Mouse (Mus musculus) bone marrow, adult 2 months (tissue): ENCODE results near the gene Oit1.

Experiments
- CTCF ChIP-seq: fragments of 200-500 bp; IDR thresholded peaks from 2 replicates; pipeline ENCODE4 v1.5.1; 2011; ENCODE audit warnings: low read length, control low read depth; ENCODE audit not compliant: control insufficient read depth, insufficient read depth
- POLR2A ChIP-seq: fragments of 200-500 bp; IDR thresholded peaks from 2 replicates; pipeline ENCODE4 v1.6.1; 2011; ENCODE audit warnings: low read depth, mild to moderate bottlenecking, control low read depth, low read length, borderline replicate concordance; ENCODE audit not compliant: control insufficient read depth

GRCm38 (mm10) chr14:8309621-8310141, 68.9 kb downstream of the Oit1 start:
- TF ChIP-seq CTCF = no peak
- no peak for TF ChIP-seq POLR2A
